In genomic region chr2:164857101-164857821, GRCm38 (mm10) we compare ENCODE assay signal across 8 mouse cellular contexts. TPM values are rescaled to one million over a fixed set of nuclear protein-coding genes. Genes with fewer than 3 reads are reported as not detected.
DNase-seq lines count a peak whose midpoint lies in the region; ATAC-seq lines count a peak whose summit lies in the region.

TSS of gene Pltp (minus strand) at chr2:164857711.

- H3K9ac ChIP-seq in forebrain, embryonic 13.5 days, result peak within 1 kb of the TSS; percentile 61
- peak within 1 kb of the TSS; percentile 28 for H3K9ac ChIP-seq in stomach, embryonic 14.5 days (replicated peaks; ENCODE audit: low read depth, low read length)

- WGBS in forebrain, embryonic 13.5 days, result under 1% methylated on average over 47 of the region's 47 CpGs
- under 1% methylated on average over 47 of the region's 47 CpGs for WGBS in macrophage (ENCODE audit: missing documents)
- under 1% methylated on average over 47 of the region's 47 CpGs for WGBS in stomach, embryonic 14.5 days

- ATAC-seq in forebrain, embryonic 13.5 days, result peak; percentile 74
- ATAC-seq in stomach, embryonic 14.5 days (ENCODE audit: insufficient number of reproducible peaks, insufficient read depth, low FRiP score, low read depth), result peak; percentile 56; the same call in 1 of the 2 replicates

- H3K27me3 ChIP-seq in forebrain, embryonic 13.5 days, result peaks cover 56% of the 10 kb centered on the region
- H3K27me3 ChIP-seq in stomach, embryonic 14.5 days (ENCODE audit: control insufficient read depth, insufficient read depth, low read length), result peaks cover 2% of the 10 kb centered on the region; the same call in 1 of the 2 replicates

- peak in 1 of 2 experiments; percentile 40 for DNase-seq in frontal cortex, adult 2 months (ENCODE audit: extremely low spot score in 1 of 2, low spot score in 1 of 2)
- DNase-seq in frontal cortex, postnatal 36 days (ENCODE audit: low spot score in 2 of 2), result no peak
- peak in 1 of 2 experiments; percentile 52 for DNase-seq in adrenal gland, adult 18-20 months (ENCODE audit: low spot score in 2 of 2)
- peak; percentile 53 for DNase-seq in heart, postnatal 4 days
- DNase-seq in left cerebral cortex, postnatal 10 days (ENCODE audit: extremely low spot score in 1 of 2, low spot score in 2 of 2), result peak; percentile 36 to 87

- no peak within 1 kb of the TSS for H3K27ac ChIP-seq in forebrain, embryonic 13.5 days
- peak within 1 kb of the TSS; percentile 85 for H3K27ac ChIP-seq in macrophage
- no peak within 1 kb of the TSS; the same call in 1 of the 2 replicates for H3K27ac ChIP-seq in stomach, embryonic 14.5 days (ENCODE audit: low read length)

- no peaks in the 10 kb centered on the region for H3K36me3 ChIP-seq in forebrain, embryonic 13.5 days (ENCODE audit: poor library complexity, severe bottlenecking)
- H3K36me3 ChIP-seq in macrophage (ENCODE audit: inconsistent target), result peaks cover 29% of the 10 kb centered on the region
- no peaks in the 10 kb centered on the region for H3K36me3 ChIP-seq in stomach, embryonic 14.5 days (ENCODE audit: control insufficient read depth, insufficient read depth, low read length)

- H3K4me1 ChIP-seq in forebrain, embryonic 13.5 days, result peaks cover 28% of the 10 kb centered on the region
- peaks cover 15% of the 10 kb centered on the region; the same call in 1 of the 2 replicates for H3K4me1 ChIP-seq in stomach, embryonic 14.5 days (ENCODE audit: control insufficient read depth, insufficient read depth, low read length)

- peak within 1 kb of the TSS; percentile 96 for H3K4me2 ChIP-seq in forebrain, embryonic 13.5 days
- peak within 1 kb of the TSS; percentile 98 for H3K4me2 ChIP-seq in stomach, embryonic 14.5 days (replicated peaks; ENCODE audit: low read depth, low read length)

- intact Hi-C loops in left cerebral cortex, postnatal 10 days (cut with DNase I), result no loop called here

- no peaks in the 10 kb centered on the region for H3K9me3 ChIP-seq in forebrain, embryonic 13.5 days (replicated peaks)
- no peaks in the 10 kb centered on the region for H3K9me3 ChIP-seq in stomach, embryonic 14.5 days (ENCODE audit: control insufficient read depth, low read depth, low read length)

- peak within 1 kb of the TSS; percentile 49 for H3K4me3 ChIP-seq in forebrain, embryonic 13.5 days
- H3K4me3 ChIP-seq in macrophage (ENCODE audit: inconsistent target), result peak within 1 kb of the TSS; percentile 73
- peak within 1 kb of the TSS; percentile 38 for H3K4me3 ChIP-seq in stomach, embryonic 14.5 days (ENCODE audit: low read depth, low read length)

- peaks cover 11% of the 10 kb centered on the region for H3K79me2 ChIP-seq in macrophage (ENCODE audit: inconsistent target)

RNA-seq across cellular contexts. Expression of gene Pltp, which starts in this region (rescaled TPM):
- polyA plus RNA-seq in frontal cortex, adult 2 months (2012; rRNA removed), result 154 and 170 TPM in 2 replicates
- total RNA-seq in adrenal gland, adult 18-20 months (2021), result 10 to 100 TPM; 22.5 to 55.9 TPM
- 34.3 and 35.4 TPM in 2 replicates for polyA plus RNA-seq in forebrain, embryonic 13.5 days (2015; fragmentation: Nextera tagmentation; extraction: Ambion mirVana)
- 10 to 100 TPM; 13.2 to 20.5 TPM for total RNA-seq in heart, postnatal 4 days (2021)
- total RNA-seq in left cerebral cortex, postnatal 10 days (2021), result 10 to 100 TPM; 63.8 to 79.4 TPM
- 100 to 1,000 TPM; 103 to 546 (median 287) TPM for total RNA-seq in macrophage (2018; cell fraction: chromatin; rRNA removed)
- 1,000 to 10,000 TPM in 3 of 26 experiments, 100 to 1,000 TPM in 23; 293 to 1,067 (median 626) TPM for total RNA-seq in macrophage (2018; cell fraction: cytosol; rRNA removed)
- total RNA-seq in macrophage (2018; cell fraction: nucleus; rRNA removed), result 1,000 to 10,000 TPM in 1 of 26 experiments, 100 to 1,000 TPM in 25; 381 to 1,006 (median 769) TPM
- 538 to 865 TPM (median 584 TPM) in 3 replicates for polyA plus RNA-seq in macrophage (2018)
- polyA plus RNA-seq in stomach, embryonic 14.5 days (2014; fragmentation: Nextera tagmentation; extraction: Ambion mirVana), result 50.6 and 53.2 TPM in 2 replicates

Comparison
In these comparisons a context has a peak if more than half of its experiments do, and no peak if none do; other contexts are left out.
1. DNase-seq: peak in heart, postnatal 4 days (single experiment) and left cerebral cortex, postnatal 10 days (2 of 2); none in frontal cortex, postnatal 36 days (0 of 2).
2. Peak in every context shown above with its lines, with median percentiles within 50 percentile points of each other: H3K4me3 ChIP-seq.